Mouse (Mus musculus) MEL (cell line): ENCODE data around the gene Il5. TPM values are rescaled to one million over a fixed set of nuclear protein-coding genes. Genes with fewer than 3 reads are reported as not detected.

Experiments used
- DNase-seq: peaks from one replicate; pipeline ENCODE4 v3.0.0; 2011; ENCODE audit warnings: low read depth, low spot score
- H3K27ac ChIP-seq: 2 replicates; pipeline ENCODE4 v1.5.1; 2012; ENCODE audit warnings: low read depth, mild to moderate bottlenecking, control low read depth, low read length, moderate library complexity; ENCODE audit not compliant: control insufficient read depth
- H3K27me3 ChIP-seq, 2 experiments: fragments of 150-350 bp in 1 of 2; sonication (generic) in 1 of 2; 2 replicates each; pipeline ENCODE4 v1.6.1; 2012; ENCODE audit warnings: low read length in 2 of 2, mild to moderate bottlenecking in 2 of 2, improper control_type of control experiment in 1 of 2, moderate library complexity in 1 of 2; ENCODE audit not compliant: insufficient read depth in 2 of 2, control insufficient read depth in 1 of 2
- H3K36me3 ChIP-seq, 2 experiments: 2 replicates each; pipeline ENCODE4 v1.6.1; 2012 to 2014; ENCODE audit warnings: low read length in 2 of 2, improper control_type of control experiment in 1 of 2, inconsistent platforms in 1 of 2, mild to moderate bottlenecking in 1 of 2; ENCODE audit not compliant: insufficient read depth in 2 of 2, control insufficient read depth in 1 of 2
- H3K4me1 ChIP-seq, 2 experiments: fragments of 150-350 bp in 1 of 2; sonication (generic) in 1 of 2; 2 replicates each; pipeline ENCODE4 v1.6.1; 2012; ENCODE audit warnings: low read length in 2 of 2, improper control_type of control experiment in 1 of 2, mild to moderate bottlenecking in 1 of 2; ENCODE audit not compliant: insufficient read depth in 2 of 2, control insufficient read depth in 1 of 2
- H3K4me3 ChIP-seq, 2 experiments: fragments of 150-350 bp in 1 of 2; sonication (generic) in 1 of 2; 2 replicates each; pipeline ENCODE4 v1.5.1; 2012; ENCODE audit warnings: low read depth in 2 of 2, low read length in 2 of 2, mild to moderate bottlenecking in 2 of 2, moderate library complexity in 2 of 2, control low read depth in 1 of 2, improper control_type of control experiment in 1 of 2; ENCODE audit not compliant: control insufficient read depth in 1 of 2, insufficient read depth in 1 of 2
- H3K79me2 ChIP-seq: 2 replicates; pipeline ENCODE4 v1.6.1; 2012; ENCODE audit warnings: mild to moderate bottlenecking, low read length, moderate library complexity; ENCODE audit not compliant: control insufficient read depth, poor library complexity, insufficient read depth
- H3K9ac ChIP-seq: 2 replicates; pipeline ENCODE4 v1.6.1; 2012; ENCODE audit warnings: low read depth, mild to moderate bottlenecking, control low read depth, low read length, moderate library complexity; ENCODE audit not compliant: control insufficient read depth, poor library complexity, severe bottlenecking
- H3K9me3 ChIP-seq: fragments of 150-350 bp; sonication (generic); replicated peaks from 2 replicates; pipeline ENCODE4 v1.6.1; 2012; ENCODE audit warnings: mild to moderate bottlenecking, low read length, improper control_type of control experiment, moderate library complexity; ENCODE audit not compliant: insufficient read depth
- BHLHE40 ChIP-seq: IDR thresholded peaks from 2 replicates; pipeline ENCODE4 v1.6.1; 2012; ENCODE audit warnings: low read depth, mild to moderate bottlenecking, inconsistent platforms, low read length, improper control_type of control experiment, borderline replicate concordance
- CHD2 ChIP-seq: IDR thresholded peaks from 2 replicates; pipeline ENCODE4 v1.6.1; 2011; ENCODE audit warnings: low read length, improper control_type of control experiment
- CTCF ChIP-seq, 3 experiments: IDR thresholded peaks in 2 of 3; conservative IDR thresholded peaks in 1 of 3; 2 replicates each; pipeline ENCODE4 v1.5.1; 2011 to 2012; ENCODE audit warnings: low read length in 3 of 3, low read depth in 2 of 3, mild to moderate bottlenecking in 2 of 3, improper control_type of control experiment in 1 of 3, inconsistent platforms in 1 of 3, mixed read lengths in 1 of 3, moderate library complexity in 1 of 3; ENCODE audit not compliant: control insufficient read depth in 1 of 3, insufficient read depth in 1 of 3, poor library complexity in 1 of 3, severe bottlenecking in 1 of 3
- EP300 ChIP-seq, 2 experiments: IDR thresholded peaks; 2 replicates each; pipeline ENCODE4 v1.6.1; 2011; ENCODE audit warnings: improper control_type of control experiment in 2 of 2, low read length in 2 of 2, low read depth in 1 of 2, mild to moderate bottlenecking in 1 of 2
- GABPA ChIP-seq: IDR thresholded peaks from 2 replicates; pipeline ENCODE4 v1.6.1; 2012; ENCODE audit warnings: low read depth, mild to moderate bottlenecking, inconsistent platforms, low read length, improper control_type of control experiment, moderate library complexity
- GATA1 ChIP-seq: IDR thresholded peaks from 2 replicates; pipeline ENCODE4 v1.6.1; 2011; ENCODE audit warnings: low read depth, low read length, improper control_type of control experiment
- HCFC1 ChIP-seq: IDR thresholded peaks from 2 replicates; pipeline ENCODE4 v1.6.1; 2012; ENCODE audit warnings: low read depth, mild to moderate bottlenecking, inconsistent platforms, low read length, improper control_type of control experiment, moderate library complexity
- JUND ChIP-seq: IDR thresholded peaks from 2 replicates; pipeline ENCODE4 v1.6.1; 2011; ENCODE audit warnings: low read depth, mild to moderate bottlenecking, improper control_type of control experiment, low read length
- KAT2A ChIP-seq: conservative IDR thresholded peaks from 2 replicates; pipeline ENCODE4 v1.6.1; 2012; ENCODE audit warnings: low read depth, low read length, improper control_type of control experiment, inconsistent platforms
- MAFK ChIP-seq: IDR thresholded peaks from 2 replicates; pipeline ENCODE4 v1.6.1; 2011; ENCODE audit warnings: low read depth, mild to moderate bottlenecking, low read length, improper control_type of control experiment, borderline replicate concordance
- MAX ChIP-seq: IDR thresholded peaks from 2 replicates; pipeline ENCODE4 v1.6.1; 2011; ENCODE audit warnings: low read length, improper control_type of control experiment
- MAZ ChIP-seq: IDR thresholded peaks from 2 replicates; pipeline ENCODE4 v1.6.1; 2012; ENCODE audit warnings: low read depth, mild to moderate bottlenecking, inconsistent platforms, low read length, improper control_type of control experiment
- MEF2A ChIP-seq: IDR thresholded peaks from 2 replicates; pipeline ENCODE4 v1.6.1; 2014; ENCODE audit warnings: low read depth, mild to moderate bottlenecking, inconsistent platforms, low read length, improper control_type of control experiment; ENCODE audit not compliant: poor library complexity, insufficient replicate concordance, severe bottlenecking; ENCODE audit errors: extremely low read depth
- MYB ChIP-seq: IDR thresholded peaks from 2 replicates; pipeline ENCODE4 v1.6.1; 2011; ENCODE audit warnings: mild to moderate bottlenecking, low read depth, low read length, improper control_type of control experiment
- MYC ChIP-seq: IDR thresholded peaks from 2 replicates; pipeline ENCODE4 v1.6.1; 2011; ENCODE audit warnings: low read depth, mild to moderate bottlenecking, low read length, improper control_type of control experiment, moderate library complexity
- NELFE ChIP-seq: IDR thresholded peaks from 2 replicates; pipeline ENCODE4 v1.6.1; 2011; ENCODE audit warnings: low read depth, low read length, improper control_type of control experiment
- NRF1 ChIP-seq: IDR thresholded peaks from 2 replicates; pipeline ENCODE4 v1.6.1; 2014; ENCODE audit warnings: low read depth, mild to moderate bottlenecking, inconsistent platforms, low read length, improper control_type of control experiment, moderate library complexity; ENCODE audit not compliant: poor library complexity, insufficient read depth, severe bottlenecking
- POLR2A ChIP-seq, 2 experiments: IDR thresholded peaks; 2 replicates each; pipeline ENCODE4 v1.6.1; 2011 to 2012; ENCODE audit warnings: low read length in 2 of 2, mild to moderate bottlenecking in 2 of 2, control low read depth in 1 of 2, improper control_type of control experiment in 1 of 2, low read depth in 1 of 2, moderate library complexity in 1 of 2; ENCODE audit not compliant: control insufficient read depth in 1 of 2, insufficient read depth in 1 of 2, poor library complexity in 1 of 2
- POLR2AphosphoS2 ChIP-seq: IDR thresholded peaks from 2 replicates; pipeline ENCODE4 v1.6.1; 2011; ENCODE audit warnings: low read length, improper control_type of control experiment
- POLR2AphosphoS5 ChIP-seq: IDR thresholded peaks from 2 replicates; pipeline ENCODE4 v1.6.1; 2012; ENCODE audit warnings: low read depth, borderline replicate concordance, mild to moderate bottlenecking, inconsistent platforms, low read length, moderate library complexity, mixed read lengths
- RAD21 ChIP-seq: IDR thresholded peaks from 2 replicates; pipeline ENCODE4 v1.6.1; 2011; ENCODE audit warnings: mild to moderate bottlenecking, low read depth, low read length, improper control_type of control experiment
- RCOR1 ChIP-seq: IDR thresholded peaks from 2 replicates; pipeline ENCODE4 v1.6.1; 2012; ENCODE audit warnings: low read depth, mild to moderate bottlenecking, inconsistent platforms, low read length, improper control_type of control experiment
- SMC3 ChIP-seq: IDR thresholded peaks from 2 replicates; pipeline ENCODE4 v1.6.1; 2011; ENCODE audit warnings: low read depth, low read length, improper control_type of control experiment
- TBP ChIP-seq: IDR thresholded peaks from 2 replicates; pipeline ENCODE4 v1.8.0; 2011; ENCODE audit warnings: low read depth, low read length, improper control_type of control experiment
- ZC3H11A ChIP-seq: IDR thresholded peaks from 2 replicates; pipeline ENCODE4 v1.6.1; 2012; ENCODE audit warnings: low read depth, mild to moderate bottlenecking, inconsistent platforms, low read length, improper control_type of control experiment
- ZKSCAN1 ChIP-seq: IDR thresholded peaks from 2 replicates; pipeline ENCODE4 v1.6.1; 2012; ENCODE audit warnings: low read depth, mild to moderate bottlenecking, inconsistent platforms, low read length, improper control_type of control experiment, moderate library complexity
- ZMIZ1 ChIP-seq: IDR thresholded peaks from 2 replicates; pipeline ENCODE4 v1.6.1; 2012; ENCODE audit warnings: low read depth, mild to moderate bottlenecking, inconsistent platforms, low read length, improper control_type of control experiment, moderate library complexity
- polyA plus RNA-seq, 2 experiments: library from polyadenylated mRNA; stranded (reverse) in 1 of 2; unstranded in 1 of 2; fragments of >175 nt in 1 of 2; fragments of >200 nt in 1 of 2; gene quantifications; 2 replicates each; pipeline versions ENCODE4 v1.2.1 to v1.2.4; 2012; ENCODE audit warnings: low replicate concordance in 2 of 2, low read depth in 1 of 2; ENCODE audit not compliant: insufficient read length in 2 of 2, insufficient read depth in 1 of 2, missing spikeins in 1 of 2
- total RNA-seq: library from RNA; depleted of rRNA; stranded (reverse); fragments of 300-350 nt; gene quantifications from 2 replicates; pipeline ENCODE4 v1.2.3, GENCODE M21; 2012

Il5 gene
- total and polyA plus RNA-seq, 3 experiments = not detected

DNA sequence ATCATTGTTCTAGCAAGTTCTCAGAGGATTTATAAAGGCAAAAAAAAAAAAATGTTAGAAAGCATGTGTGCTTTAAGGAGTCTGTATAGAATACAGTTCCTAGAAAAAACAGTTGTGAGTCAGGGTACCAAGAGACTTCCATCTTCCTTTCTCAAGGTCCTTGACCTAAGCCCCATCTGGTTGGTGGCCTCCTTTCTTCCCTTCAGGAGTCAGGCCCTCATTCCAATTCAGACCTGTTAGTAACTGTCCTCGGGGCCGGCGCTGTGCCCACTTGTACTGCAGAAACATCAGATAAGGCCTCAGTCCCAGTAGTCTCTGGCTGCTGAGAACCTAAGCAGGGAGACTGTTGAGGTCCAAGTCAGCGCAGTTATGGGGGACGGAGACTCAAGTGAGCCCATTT is 52.5 kb downstream of the Il5 start, which contains the start of gene Gm17334:
Gene Gm17334 (minus strand): TSS at position 101 of the 400 bp plus-strand sequence.
- H3K9ac ChIP-seq = no peak within 1 kb of the TSS
- H3K36me3 ChIP-seq = peaks cover 0 to 2% of the 10 kb centered on the region in 2 experiments; a peak in 2 of 4 replicates
- H3K27ac ChIP-seq = no peak within 1 kb of the TSS
- H3K27me3 ChIP-seq = peaks cover 3 to 4% of the 10 kb centered on the region in 2 experiments; a peak in 2 of 4 replicates
- peaks cover 0 to 8% of the 10 kb centered on the region in 2 experiments; a peak in 2 of 4 replicates for H3K4me1 ChIP-seq
- H3K9me3 ChIP-seq = no peaks in the 10 kb centered on the region
- no peak for TF ChIP-seq POLR2A (IDR thresholded peaks at IDR 0.05; ENCODE audit: control insufficient read depth in 1 of 2, insufficient read depth in 1 of 2, low read depth in 1 of 2, low read length in 2 of 2, poor library complexity in 1 of 2)
- TF ChIP-seq KAT2A = no peak
- no peak for TF ChIP-seq EP300 (IDR thresholded peaks at IDR 0.05; ENCODE audit: low read depth in 1 of 2, low read length in 2 of 2)
- no peak for TF ChIP-seq ZMIZ1
- no peak for TF ChIP-seq POLR2AphosphoS5
- no peak for TF ChIP-seq CHD2
- no peak for TF ChIP-seq GATA1
- no peak for TF ChIP-seq MEF2A
- no peak for TF ChIP-seq BHLHE40
- TF ChIP-seq MYB = no peak
- no peak for TF ChIP-seq POLR2AphosphoS2
- TF ChIP-seq RAD21 = no peak
- TF ChIP-seq NELFE = no peak
- TF ChIP-seq NRF1 = no peak
- no peak for TF ChIP-seq HCFC1
- no peak for TF ChIP-seq SMC3
- H3K79me2 ChIP-seq = no peaks in the 10 kb centered on the region
- no peak within 1 kb of the TSS for H3K4me3 ChIP-seq
- no peak for DNase-seq

DNA sequence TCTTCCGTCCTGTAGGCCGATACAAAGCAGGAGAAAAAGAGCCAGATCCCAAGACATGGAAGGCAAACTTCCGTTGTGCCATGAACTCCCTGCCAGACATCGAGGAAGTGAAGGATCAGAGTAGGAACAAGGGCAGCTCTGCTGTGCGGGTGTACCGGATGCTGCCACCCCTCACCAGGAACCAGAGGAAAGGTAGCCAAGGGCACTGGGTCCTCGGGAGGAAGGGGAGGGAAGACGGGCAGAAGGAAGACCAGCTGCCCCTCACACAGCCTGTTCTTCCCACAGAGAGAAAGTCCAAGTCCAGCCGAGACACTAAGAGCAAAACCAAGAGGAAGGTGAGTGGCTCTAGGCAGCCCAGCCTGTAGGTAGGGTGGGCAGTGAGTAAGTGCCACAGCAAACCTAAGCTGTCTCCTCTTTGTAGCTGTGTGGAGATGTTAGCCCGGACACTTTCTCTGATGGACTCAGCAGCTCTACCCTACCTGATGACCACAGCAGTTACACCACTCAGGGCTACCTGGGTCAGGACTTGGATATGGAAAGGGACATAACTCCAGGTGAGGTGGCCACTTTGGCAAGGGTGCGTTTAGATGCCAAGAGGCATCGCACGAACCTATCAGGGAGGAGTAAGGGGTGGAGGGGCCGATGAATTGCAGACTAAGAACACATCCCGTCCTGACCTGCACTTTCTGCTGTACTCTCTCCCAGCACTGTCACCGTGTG is 53.2 kb downstream of the Il5 start:
- Histone ChIP-seq H3K27ac (no peak overlapping the region), H3K4me1 (peaks cover 0 to 10% of the 10 kb centered on the region in 2 experiments; a peak in 2 of 4 replicates), H3K36me3 (peaks cover 0 to 2% of the 10 kb centered on the region in 2 experiments; a peak in 2 of 4 replicates), H3K4me3 (no peak overlapping the region), H3K79me2 (no peaks in the 10 kb centered on the region), H3K9me3 (no peaks in the 10 kb centered on the region), H3K27me3 (peaks cover 0 to 4% of the 10 kb centered on the region in 2 experiments; a peak in 1 of 4 replicates), H3K9ac (no peak overlapping the region)
- no peak for DNase-seq
- TF ChIP-seq ZC3H11A (no peak), HCFC1 (no peak), NRF1 (no peak), ZKSCAN1 (no peak), MYC (no peak), POLR2AphosphoS5 (no peak), MAFK (no peak), ZMIZ1 (no peak), TBP (no peak), RCOR1 (no peak), MAZ (no peak), JUND (no peak), KAT2A (no peak), CHD2 (no peak), SMC3 (no peak), POLR2A (IDR thresholded peaks at IDR 0.05; ENCODE audit: control insufficient read depth in 1 of 2, insufficient read depth in 1 of 2, low read depth in 1 of 2, low read length in 2 of 2, poor library complexity in 1 of 2) (no peak), MAX (no peak), CTCF (IDR thresholded peaks at IDR 0.05 in 2 of 3, conservative IDR thresholded peaks at IDR 0.05 in 1 of 3; ENCODE audit: control insufficient read depth in 1 of 3, insufficient read depth in 1 of 3, low read depth in 2 of 3, low read length in 3 of 3, poor library complexity in 1 of 3, severe bottlenecking in 1 of 3) (no peak), GABPA (no peak)
